ENCODE assay signal across 7 mouse cellular contexts in the genomic region with DNA sequence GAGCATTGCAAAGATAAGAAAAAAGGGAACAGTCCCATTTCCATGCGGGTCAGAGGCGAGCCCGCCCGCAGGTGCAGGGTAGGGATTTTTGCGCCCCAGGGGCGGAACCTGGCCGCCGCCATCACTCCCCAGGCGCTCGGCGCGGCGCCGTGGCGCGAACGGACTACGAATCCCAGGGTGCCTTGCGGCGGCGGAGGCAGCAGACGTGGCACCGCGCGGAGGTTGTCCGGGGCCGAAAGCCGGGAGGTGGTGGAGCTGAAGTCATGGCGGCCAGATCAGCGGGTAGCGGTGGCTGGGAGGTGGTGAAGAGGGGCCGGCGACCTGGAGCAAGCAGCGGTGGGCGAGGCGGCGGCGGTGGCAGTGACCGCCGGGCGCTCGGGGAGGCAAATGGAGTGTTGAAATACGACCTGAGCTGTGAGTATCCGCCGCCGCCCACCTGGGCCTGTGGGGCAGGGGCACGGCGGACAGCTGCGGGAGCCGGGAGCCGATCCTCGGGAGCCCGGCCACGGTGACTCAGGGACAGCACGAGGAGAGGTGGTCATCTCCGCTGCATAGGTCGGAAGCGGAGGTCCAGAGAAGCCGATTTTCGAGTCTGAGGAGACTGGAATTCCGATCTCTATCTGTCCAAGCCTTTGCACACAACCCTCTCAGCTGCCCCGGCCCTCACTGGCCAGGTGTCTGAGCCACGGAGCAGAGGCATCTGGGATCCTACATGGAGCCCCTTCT. TPM values are rescaled to one million over a fixed set of nuclear protein-coding genes. Genes with fewer than 3 reads are reported as not detected.
DNase-seq lines count a peak whose midpoint lies in the region; ATAC-seq and TF ChIP-seq lines count a peak whose summit lies in the region.

No protein-coding gene starts in this region.

- ATAC-seq in intestine, postnatal 0 days: peak; percentile 91
- ATAC-seq in midbrain, embryonic 12.5 days (ENCODE audit: low FRiP score, low read depth): peak; percentile 93

- H3K4me3 ChIP-seq in intestine, postnatal 0 days (ENCODE audit: low read depth, low read length): peak overlapping the region; percentile 93
- peak overlapping the region; percentile 92 for H3K4me3 ChIP-seq in limb, embryonic 10.5 days
- H3K4me3 ChIP-seq in midbrain, embryonic 12.5 days: peak overlapping the region; percentile 92

- H3K9ac ChIP-seq in intestine, postnatal 0 days (ENCODE audit: low read depth, low read length): peak overlapping the region; percentile 96
- peak overlapping the region; percentile 88 for H3K9ac ChIP-seq in midbrain, embryonic 12.5 days (replicated peaks)

- WGBS in intestine, postnatal 0 days: under 1% methylated on average over 63 of the region's 63 CpGs
- WGBS in limb, embryonic 10.5 days: under 1% methylated on average over 63 of the region's 63 CpGs
- WGBS in midbrain, embryonic 12.5 days: under 1% methylated on average over 63 of the region's 63 CpGs

- peak overlapping the region; percentile 64 for H3K4me2 ChIP-seq in intestine, postnatal 0 days (replicated peaks; ENCODE audit: low read depth)
- peak overlapping the region; percentile 88 for H3K4me2 ChIP-seq in midbrain, embryonic 12.5 days (replicated peaks)

- no peak for TF ChIP-seq CTCF in intestine, postnatal 0 days (IDR thresholded peaks at IDR 0.05; ENCODE audit: low read depth)

- 0 out of 2 replicates have a peak overlapping the region, but pooled peaks have one; percentile 37 for H3K27ac ChIP-seq in intestine, postnatal 0 days (ENCODE audit: low read depth, low read length)
- H3K27ac ChIP-seq in limb, embryonic 10.5 days: peak overlapping the region; percentile 92
- H3K27ac ChIP-seq in midbrain, embryonic 12.5 days (replicated peaks): peak overlapping the region; percentile 58

- H3K4me1 ChIP-seq in intestine, postnatal 0 days (replicated peaks; ENCODE audit: control insufficient read depth, insufficient read depth, low read length): no peaks in the 10 kb centered on the region
- H3K4me1 ChIP-seq in limb, embryonic 10.5 days: peaks cover 20% of the 10 kb centered on the region
- peaks cover 13% of the 10 kb centered on the region for H3K4me1 ChIP-seq in midbrain, embryonic 12.5 days

- DNase-seq in adrenal gland, postnatal 10 days: peak; percentile 97
- DNase-seq in embryo, embryonic 11.5 days (ENCODE audit: low read depth, low spot score): peak; percentile 72
- peak; percentile 88 to 93 for DNase-seq in gastrocnemius, postnatal 4 days (ENCODE audit: low spot score in 2 of 2)
- DNase-seq in limb, embryonic 10.5 days (ENCODE audit: low spot score): peak; percentile 93
- peak; percentile 73 for DNase-seq in skeletal muscle tissue, adult 2 months (ENCODE audit: low read depth, low spot score)

- peaks cover 35% of the 10 kb centered on the region for H3K36me3 ChIP-seq in intestine, postnatal 0 days (ENCODE audit: control insufficient read depth, insufficient read depth)
- peaks cover 48% of the 10 kb centered on the region for H3K36me3 ChIP-seq in limb, embryonic 10.5 days
- H3K36me3 ChIP-seq in midbrain, embryonic 12.5 days: peaks cover 66% of the 10 kb centered on the region

- H3K27me3 ChIP-seq in intestine, postnatal 0 days (replicated peaks; ENCODE audit: control insufficient read depth, insufficient read depth, low read length): no peaks in the 10 kb centered on the region
- H3K27me3 ChIP-seq in limb, embryonic 10.5 days (ENCODE audit: low read depth, poor library complexity, severe bottlenecking): no peaks in the 10 kb centered on the region
- no peaks in the 10 kb centered on the region for H3K27me3 ChIP-seq in midbrain, embryonic 12.5 days

- no peaks in the 10 kb centered on the region for H3K9me3 ChIP-seq in intestine, postnatal 0 days (ENCODE audit: control insufficient read depth)
- H3K9me3 ChIP-seq in limb, embryonic 10.5 days (replicated peaks): no peaks in the 10 kb centered on the region
- no peaks in the 10 kb centered on the region for H3K9me3 ChIP-seq in midbrain, embryonic 12.5 days

RNA-seq across cellular contexts. Expression of a gene that starts 1.8 kb away (rescaled TPM):
- 10 to 100 TPM; 49.4 to 50.4 TPM for total RNA-seq in adrenal gland, postnatal 10 days (2021)
- 10 to 100 TPM; 56.9 to 58.3 TPM for total RNA-seq in gastrocnemius, postnatal 4 days (2021)
- polyA plus RNA-seq in intestine, postnatal 0 days (2015; fragmentation: Nextera tagmentation; extraction: Ambion mirVana): 46.1 and 47.6 TPM in 2 replicates
- 68.7 and 82.4 TPM in 2 replicates for polyA plus RNA-seq in limb, embryonic 10.5 days (2016; fragmentation: Nextera tagmentation; extraction: Ambion mirVana)
- 58.4 and 65.5 TPM in 2 replicates for polyA plus RNA-seq in midbrain, embryonic 12.5 days (2016; fragmentation: Nextera tagmentation; extraction: Ambion mirVana)

RNA-seq across cellular contexts. Expression of a gene that starts 18.9 kb away (rescaled TPM):
- total RNA-seq in adrenal gland, postnatal 10 days (2021): 10 to 100 TPM; 12.4 to 17.0 TPM
- 10 to 100 TPM in 1 of 2 experiments, 1 to 10 TPM in 1; 8.3 to 10.0 TPM for total RNA-seq in gastrocnemius, postnatal 4 days (2021)
- polyA plus RNA-seq in intestine, postnatal 0 days (2015; fragmentation: Nextera tagmentation; extraction: Ambion mirVana): 5.5 and 6.5 TPM in 2 replicates
- polyA plus RNA-seq in limb, embryonic 10.5 days (2016; fragmentation: Nextera tagmentation; extraction: Ambion mirVana): 20.4 and 29.9 TPM in 2 replicates
- 30.6 and 32.1 TPM in 2 replicates for polyA plus RNA-seq in midbrain, embryonic 12.5 days (2016; fragmentation: Nextera tagmentation; extraction: Ambion mirVana)

RNA-seq across cellular contexts. Expression of a gene that starts 38.0 kb away (rescaled TPM):
- 100 to 1,000 TPM; 208 to 219 TPM for total RNA-seq in adrenal gland, postnatal 10 days (2021)
- total RNA-seq in gastrocnemius, postnatal 4 days (2021): 100 to 1,000 TPM; 171 to 194 TPM
- polyA plus RNA-seq in intestine, postnatal 0 days (2015; fragmentation: Nextera tagmentation; extraction: Ambion mirVana): 458 and 495 TPM in 2 replicates
- 403 and 414 TPM in 2 replicates for polyA plus RNA-seq in limb, embryonic 10.5 days (2016; fragmentation: Nextera tagmentation; extraction: Ambion mirVana)
- polyA plus RNA-seq in midbrain, embryonic 12.5 days (2016; fragmentation: Nextera tagmentation; extraction: Ambion mirVana): 298 and 304 TPM in 2 replicates

RNA-seq across cellular contexts. Expression of a gene that starts 43.6 kb away (rescaled TPM):
- total RNA-seq in adrenal gland, postnatal 10 days (2021): 10 to 100 TPM; 60.0 to 63.4 TPM
- 100 to 1,000 TPM in 1 of 2 experiments, 10 to 100 TPM in 1; 86.8 to 104 TPM for total RNA-seq in gastrocnemius, postnatal 4 days (2021)
- 63.2 and 63.7 TPM in 2 replicates for polyA plus RNA-seq in intestine, postnatal 0 days (2015; fragmentation: Nextera tagmentation; extraction: Ambion mirVana)
- 202 and 241 TPM in 2 replicates for polyA plus RNA-seq in limb, embryonic 10.5 days (2016; fragmentation: Nextera tagmentation; extraction: Ambion mirVana)
- 49.8 and 79.9 TPM in 2 replicates for polyA plus RNA-seq in midbrain, embryonic 12.5 days (2016; fragmentation: Nextera tagmentation; extraction: Ambion mirVana)

RNA-seq across cellular contexts. Expression of a gene that starts 51.7 kb away (rescaled TPM):
- total RNA-seq in adrenal gland, postnatal 10 days (2021): 10 to 100 TPM; 64.3 to 89.4 TPM
- total RNA-seq in gastrocnemius, postnatal 4 days (2021): 10 to 100 TPM; 26.7 to 29.8 TPM
- 89.6 and 97.9 TPM in 2 replicates for polyA plus RNA-seq in intestine, postnatal 0 days (2015; fragmentation: Nextera tagmentation; extraction: Ambion mirVana)
- polyA plus RNA-seq in limb, embryonic 10.5 days (2016; fragmentation: Nextera tagmentation; extraction: Ambion mirVana): 7.1 and 7.8 TPM in 2 replicates
- 5.6 TPM in 2 replicates for polyA plus RNA-seq in midbrain, embryonic 12.5 days (2016; fragmentation: Nextera tagmentation; extraction: Ambion mirVana)

Comparison
In these comparisons a context has a peak if more than half of its experiments do, and no peak if none do; other contexts are left out.
1. Peak in every context shown above with its lines: DNase-seq, ATAC-seq, H3K4me3 ChIP-seq and H3K27ac ChIP-seq.
2. H3K27ac ChIP-seq: peak in every context shown above with its lines; median percentile 92 in limb, embryonic 10.5 days; 58 in midbrain, embryonic 12.5 days; 37 in intestine, postnatal 0 days.